Mouse (Mus musculus): ENCODE measurements around the gene Rnf214.

DNA sequence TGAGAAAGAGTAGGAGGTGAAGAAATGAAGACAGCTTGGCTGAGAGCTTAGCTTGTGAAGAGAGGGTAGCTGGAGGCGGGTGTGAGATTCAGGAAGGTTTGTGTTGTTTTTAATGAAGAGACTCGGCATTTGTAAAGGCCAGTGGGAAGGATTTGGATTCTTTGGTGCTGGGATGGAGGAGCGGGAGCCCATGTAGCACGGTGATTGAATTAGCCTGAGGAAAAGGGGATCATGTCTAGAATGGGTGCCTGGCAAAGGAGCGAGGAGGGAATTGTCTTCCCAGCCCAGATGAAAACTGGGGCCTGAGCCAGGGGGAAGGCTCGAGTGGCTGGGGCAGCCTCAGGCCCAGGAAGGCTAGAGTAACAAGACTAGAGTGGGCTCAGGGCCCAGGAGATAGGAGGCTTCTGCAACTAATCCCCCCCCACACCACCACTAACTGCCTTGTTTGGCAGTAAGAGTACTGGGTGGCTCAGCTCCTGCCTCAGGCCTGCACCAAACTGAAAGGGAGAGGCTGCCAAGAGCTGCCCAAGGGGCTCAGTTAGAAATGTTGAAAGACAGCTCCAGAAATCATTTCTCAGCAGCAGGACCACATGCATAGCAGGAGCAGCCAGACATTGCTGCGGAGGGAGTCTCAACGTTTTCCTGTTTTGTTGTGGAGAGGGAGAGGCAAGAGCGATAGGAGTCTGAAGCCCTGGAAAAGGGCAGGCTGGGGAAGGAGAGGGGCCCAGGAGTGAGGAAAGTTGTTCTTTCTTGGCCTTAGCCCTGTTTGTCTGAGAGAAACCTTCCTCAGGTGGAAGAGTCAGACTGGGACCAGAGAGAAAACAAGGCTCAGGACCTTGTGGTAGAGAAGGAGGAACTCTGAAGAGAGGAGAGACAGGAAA, 56.9 kb downstream of the Rnf214 start:
- TF ChIP-seq POLR2A (IDR thresholded peaks at IDR 0.05; ENCODE audit: insufficient read depth, low read depth, low read length) (no peak), CTCF (IDR thresholded peaks at IDR 0.05) (no peak), EP300 (IDR thresholded peaks at IDR 0.05; ENCODE audit: insufficient read depth, low read depth, low read length) (no peak)
